Mouse (Mus musculus): Measurements from ENCODE around the gene Mrps18b.
A peak's percentile ranks its signal among the peaks of the same experiment; 100 is the strongest.

Gene Mrps18b

DNA sequence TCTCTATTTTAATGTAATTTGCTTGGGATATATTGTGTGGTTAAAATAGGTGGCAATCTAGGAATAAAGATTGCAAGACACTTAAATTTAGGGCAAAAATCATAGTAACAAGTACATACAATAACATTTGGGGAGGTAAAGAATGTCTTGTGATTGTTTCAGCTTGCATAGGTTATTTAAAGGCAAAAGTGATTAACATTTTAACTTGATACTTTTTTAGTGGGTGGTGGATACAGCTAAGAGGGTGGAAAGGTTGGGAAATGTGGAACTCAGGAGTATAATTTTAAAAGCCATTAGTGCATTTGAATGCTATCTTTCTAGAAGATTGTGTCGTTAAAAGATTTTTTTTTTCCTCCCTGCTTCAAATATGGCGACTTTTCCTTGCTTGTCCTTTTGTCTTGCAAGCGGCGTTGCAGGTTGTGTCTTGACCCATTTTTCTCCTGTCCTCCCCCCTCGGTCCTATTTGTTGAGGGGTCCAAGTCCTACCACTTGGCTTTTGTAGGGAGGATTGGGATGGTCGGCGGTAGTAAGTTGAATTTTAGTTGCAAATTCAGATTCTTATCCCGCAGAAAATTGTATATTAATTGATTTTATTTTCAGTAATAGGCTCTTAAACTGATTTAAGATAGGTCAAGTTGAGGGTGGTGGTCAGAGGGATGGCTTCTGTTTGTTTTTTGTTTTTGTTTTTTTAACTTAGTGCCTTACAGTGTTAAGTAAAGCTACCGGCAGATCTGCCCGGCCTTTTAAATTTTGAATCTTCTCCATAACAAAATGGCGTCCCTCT lies 2.3 kb upstream of the Mrps18b start:
- DNase-seq (ENCODE audit: low read depth in 2 of 2, low spot score in 2 of 2): peak; percentile 37 to 51

DNA sequence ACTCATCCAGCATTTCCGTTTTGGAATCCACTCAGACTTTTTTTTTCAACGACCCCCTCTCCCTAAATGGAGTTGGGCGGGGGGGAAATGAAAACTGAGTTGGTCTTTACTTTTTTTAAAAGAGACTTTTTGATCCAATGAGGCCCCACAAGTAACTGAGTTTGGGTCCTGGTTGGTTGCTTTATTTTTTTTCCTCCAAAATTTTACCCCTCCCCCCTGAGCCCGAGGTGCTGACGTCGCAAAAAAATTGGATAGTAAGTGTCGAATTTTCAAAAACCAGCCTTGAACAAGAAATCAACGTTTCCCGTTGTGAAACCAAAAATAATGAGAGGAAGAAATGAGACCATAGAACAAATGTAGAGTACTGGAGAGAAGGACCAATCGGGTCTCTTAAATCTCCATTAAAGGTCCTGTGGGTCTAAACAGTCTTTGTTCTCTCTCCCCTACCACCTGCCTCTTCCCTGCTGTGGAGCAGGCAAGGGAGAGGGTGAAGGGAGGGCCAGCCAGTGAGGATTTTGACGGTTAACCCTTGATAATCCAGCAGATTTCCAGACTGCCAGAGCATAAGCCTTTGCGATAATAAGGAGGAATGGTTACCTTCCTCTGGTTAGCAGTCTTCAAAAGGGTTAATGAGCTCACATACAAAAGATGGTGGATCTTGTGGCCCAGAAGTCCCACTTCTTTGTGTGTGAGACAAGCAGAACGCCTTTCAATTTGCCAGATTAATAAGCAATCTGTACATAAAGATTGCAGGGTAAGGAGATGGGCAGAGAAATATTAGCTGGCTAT lies 1.5 kb upstream of the Mrps18b start:
- peak; percentile 48 to 58 for DNase-seq (ENCODE audit: low read depth in 2 of 2, low spot score in 2 of 2)

DNA sequence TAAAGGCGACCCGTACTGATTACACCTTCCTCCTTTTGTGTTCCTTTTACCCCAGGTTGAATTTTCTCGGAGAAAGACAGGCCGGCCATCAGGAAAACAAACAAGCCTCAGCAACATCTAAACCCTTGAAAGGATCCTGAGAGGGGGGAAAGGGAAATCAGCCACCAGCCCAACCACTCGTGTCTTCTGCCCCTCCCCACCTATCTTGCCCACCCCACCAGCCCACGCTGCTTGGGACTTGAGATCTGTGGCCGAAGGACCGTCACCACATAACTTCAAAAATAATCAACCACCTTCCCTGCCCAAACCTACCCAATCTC lies 914 bp upstream of the Mrps18b start:
- no peak for DNase-seq (ENCODE audit: low read depth in 2 of 2, low spot score in 2 of 2)

DNA sequence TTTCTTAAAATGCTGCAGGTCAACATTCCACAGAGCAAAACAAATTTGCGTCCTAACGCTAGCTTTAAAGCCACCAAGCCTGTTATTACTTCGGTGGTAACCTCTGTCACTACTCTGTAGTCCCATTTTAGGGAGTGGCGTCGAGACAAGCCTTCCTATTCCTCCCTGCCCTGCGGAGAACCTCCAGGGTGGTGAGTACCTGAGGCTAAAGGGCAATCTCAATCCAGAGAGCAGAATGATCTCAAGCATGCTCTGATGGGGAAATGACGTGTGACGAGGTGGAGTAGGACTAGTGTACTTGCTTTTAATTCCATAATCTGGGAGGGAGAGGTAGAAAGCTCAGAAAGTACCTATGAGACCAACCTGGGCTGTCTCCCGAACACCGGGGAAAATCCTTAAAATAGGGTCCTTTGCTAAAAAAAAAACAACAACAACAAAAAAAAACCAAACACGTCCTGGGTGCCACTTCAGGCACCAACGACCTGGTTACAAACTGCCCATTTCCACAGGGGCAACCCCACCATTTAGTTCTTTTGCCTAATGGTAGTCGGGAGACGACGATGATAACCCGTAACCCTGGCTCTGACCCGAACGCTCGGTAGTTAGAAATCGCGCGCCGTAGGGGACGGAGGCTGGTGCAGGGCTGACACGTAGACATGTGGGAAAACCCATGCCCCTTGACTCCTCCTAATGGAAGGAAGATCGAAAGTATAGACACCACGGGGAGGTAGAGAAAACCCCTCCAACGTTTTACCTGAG lies 472 bp downstream of the Mrps18b start:
- DNase-seq (ENCODE audit: low read depth in 2 of 2, low spot score in 2 of 2): no peak

DNA sequence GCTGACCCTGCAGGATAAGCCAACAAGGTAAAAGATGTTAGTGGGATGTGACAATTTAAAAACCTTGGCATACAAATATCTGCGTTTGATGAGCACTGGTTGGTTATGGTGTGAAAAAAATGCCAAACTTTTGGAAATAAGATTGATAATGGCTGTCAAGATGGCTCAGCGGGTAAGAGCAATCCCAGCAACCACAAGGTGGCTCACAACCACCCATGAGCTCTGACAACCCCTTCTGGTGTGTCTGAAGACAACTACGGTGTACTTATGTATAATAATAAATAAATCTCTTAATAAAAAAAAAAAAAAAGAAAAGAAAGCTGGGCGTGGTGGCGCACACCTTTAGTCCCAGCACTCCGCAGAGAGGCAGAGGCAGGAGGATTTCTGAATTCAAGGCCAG lies 1.2 kb downstream of the Mrps18b start:
- DNase-seq (ENCODE audit: low read depth in 2 of 2, low spot score in 2 of 2): no peak

DNA sequence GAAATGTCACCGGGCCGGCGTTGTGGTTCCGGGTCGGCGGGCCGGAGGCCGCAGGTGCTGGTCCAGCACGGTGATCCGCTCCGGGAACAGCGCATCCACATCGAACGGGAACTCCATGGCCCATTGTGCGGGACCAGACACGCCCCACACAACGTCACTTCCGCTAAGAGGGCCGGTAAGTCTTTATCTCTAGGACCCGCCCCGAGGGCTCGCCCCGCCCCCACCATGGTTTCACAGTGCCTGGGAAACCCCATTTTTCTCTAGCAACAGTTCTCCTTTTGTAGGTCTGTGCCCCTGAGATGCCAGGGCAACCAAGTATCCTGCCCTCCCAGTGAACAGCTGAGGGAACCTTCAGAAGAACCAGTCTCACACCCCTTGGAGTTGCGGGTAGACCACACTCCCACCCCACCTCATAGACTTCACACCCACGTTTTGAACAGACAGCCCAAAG lies 6.2 kb downstream of the Mrps18b start, which contains the start of gene Atat1:
Gene Atat1 (minus strand): TSS at position 157 of the 451 bp plus-strand sequence.
- DNase-seq (ENCODE audit: low read depth in 2 of 2, low spot score in 2 of 2): peak; percentile 93 to 98

DNA sequence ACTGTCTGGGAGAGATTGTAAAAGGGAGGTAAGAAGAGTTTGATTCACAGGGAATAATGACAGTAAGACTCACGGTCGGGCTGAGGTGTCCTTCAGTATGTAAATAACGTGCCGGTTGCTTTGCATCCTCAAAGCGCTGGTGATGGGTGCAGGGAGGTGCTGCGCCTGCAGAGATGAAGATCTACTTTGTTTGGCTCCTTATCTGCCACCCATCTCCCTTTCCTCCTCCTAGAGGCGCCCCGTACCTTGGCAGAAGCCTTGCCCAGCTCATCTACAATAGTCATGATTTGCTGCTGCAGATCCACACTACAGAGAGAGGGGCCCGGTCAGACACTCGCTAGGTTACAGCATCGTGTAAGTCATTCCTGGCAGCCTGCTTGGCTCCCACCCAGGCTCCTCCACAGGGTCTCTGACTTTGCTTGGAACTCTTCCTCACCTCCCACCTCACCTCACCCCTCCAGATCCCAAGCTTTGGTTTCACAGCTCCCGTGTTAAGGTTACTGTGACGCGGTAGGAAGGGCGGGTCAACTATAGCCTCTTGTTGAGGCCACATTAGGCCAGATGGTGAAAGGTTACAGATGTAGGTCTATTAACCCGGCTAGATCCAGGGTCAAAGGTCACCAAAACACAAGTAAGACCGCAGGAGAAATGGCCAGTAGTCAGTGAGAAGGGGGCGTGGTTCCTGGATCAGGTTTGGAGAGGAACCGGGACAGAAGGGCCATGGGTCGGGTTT lies 6.8 kb downstream of the Mrps18b start:
- DNase-seq (ENCODE audit: low read depth in 2 of 2, low spot score in 2 of 2): no peak

DNA sequence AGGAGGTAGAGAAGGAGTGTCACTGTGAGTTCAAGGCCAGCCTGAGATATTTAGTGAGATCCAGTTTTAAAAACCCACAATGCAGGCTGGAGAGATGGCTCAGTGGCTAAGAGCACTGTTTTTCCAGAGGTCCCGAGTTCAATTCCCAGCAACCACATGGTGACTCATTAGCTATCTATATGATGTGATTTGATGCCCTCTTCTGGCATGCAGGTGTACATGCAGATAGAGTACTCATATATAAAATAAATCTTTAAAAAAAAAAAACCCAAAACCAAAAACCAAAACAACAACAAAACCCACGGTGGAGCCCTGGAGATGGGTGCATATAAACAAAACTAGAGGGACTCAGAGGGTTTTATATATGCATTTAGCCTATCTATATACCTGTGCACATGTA lies 8.6 kb downstream of the Mrps18b start:
- DNase-seq (ENCODE audit: low read depth in 2 of 2, low spot score in 2 of 2): peak in 1 of 2 experiments; percentile 16

DNA sequence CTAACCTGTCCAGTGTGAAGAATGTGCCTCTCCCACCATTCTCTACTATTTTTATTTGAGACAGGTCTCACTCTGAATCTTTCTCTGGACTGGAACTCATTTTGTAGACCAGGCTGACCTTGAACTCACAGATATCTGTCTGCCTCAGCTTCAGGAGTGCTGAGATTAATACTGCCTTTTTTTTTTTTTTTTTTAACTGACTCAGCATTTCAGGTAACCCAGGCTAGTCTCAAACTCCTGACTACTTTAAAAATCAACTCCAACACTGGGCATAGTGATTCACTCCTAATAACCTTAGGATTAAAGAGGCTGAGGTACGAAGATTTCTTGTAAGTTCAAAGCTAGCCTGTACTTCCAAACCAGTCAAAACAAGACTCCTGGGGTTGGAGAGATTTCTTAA lies 10.6 kb downstream of the Mrps18b start:
- DNase-seq (ENCODE audit: low read depth in 2 of 2, low spot score in 2 of 2): no peak

DNA sequence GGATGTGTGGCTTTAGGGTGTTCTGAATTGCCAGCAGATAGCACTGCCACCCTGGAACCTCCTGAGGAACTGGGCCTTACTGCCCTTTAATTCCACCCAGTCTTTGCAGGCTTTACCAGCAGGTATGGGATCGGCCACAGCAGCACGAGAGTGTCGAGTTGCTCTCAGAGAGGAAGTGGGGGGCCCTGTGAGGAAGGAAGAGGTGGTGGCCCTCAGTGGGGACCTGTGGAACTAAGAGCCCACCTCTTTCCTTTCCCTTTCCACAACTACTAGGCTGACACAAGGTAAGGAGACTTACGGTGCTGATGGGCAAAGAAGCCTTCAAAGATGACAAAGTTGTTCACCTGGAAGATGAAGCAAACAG lies 12.2 kb downstream of the Mrps18b start:
- DNase-seq (ENCODE audit: low read depth in 2 of 2, low spot score in 2 of 2): no peak

DNA sequence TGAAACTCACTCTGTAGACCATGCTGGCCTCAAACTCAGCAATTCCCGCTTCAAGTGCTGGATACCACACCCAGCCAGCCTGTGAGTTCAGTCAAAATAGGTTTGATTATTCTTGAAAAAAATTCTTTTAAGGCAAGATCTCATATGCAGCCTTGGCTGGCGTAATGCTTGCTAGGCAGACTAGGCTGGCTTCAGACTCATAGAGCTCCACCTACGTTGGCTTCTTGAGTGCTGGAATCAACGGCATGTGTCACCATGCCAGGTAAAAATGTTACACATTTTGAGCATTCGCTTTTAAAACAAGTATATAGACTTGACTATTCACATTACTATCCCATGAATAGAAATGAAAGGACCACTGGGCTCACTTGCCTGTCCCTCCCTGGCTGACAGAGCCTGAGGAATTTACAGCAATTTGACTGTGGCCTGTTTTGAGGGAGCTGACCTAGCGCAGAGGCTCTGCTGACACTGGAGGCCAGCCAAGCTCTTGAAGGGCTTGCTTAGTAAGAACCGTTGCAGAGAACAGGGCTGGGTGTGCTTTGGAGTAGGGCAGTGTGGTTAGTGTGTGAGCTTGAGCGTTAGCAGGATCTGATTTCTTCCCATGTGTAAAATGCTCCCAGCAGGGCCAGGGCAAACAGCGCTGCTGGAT lies 12.7 kb downstream of the Mrps18b start:
- no peak for DNase-seq (ENCODE audit: low read depth in 2 of 2, low spot score in 2 of 2)

DNA sequence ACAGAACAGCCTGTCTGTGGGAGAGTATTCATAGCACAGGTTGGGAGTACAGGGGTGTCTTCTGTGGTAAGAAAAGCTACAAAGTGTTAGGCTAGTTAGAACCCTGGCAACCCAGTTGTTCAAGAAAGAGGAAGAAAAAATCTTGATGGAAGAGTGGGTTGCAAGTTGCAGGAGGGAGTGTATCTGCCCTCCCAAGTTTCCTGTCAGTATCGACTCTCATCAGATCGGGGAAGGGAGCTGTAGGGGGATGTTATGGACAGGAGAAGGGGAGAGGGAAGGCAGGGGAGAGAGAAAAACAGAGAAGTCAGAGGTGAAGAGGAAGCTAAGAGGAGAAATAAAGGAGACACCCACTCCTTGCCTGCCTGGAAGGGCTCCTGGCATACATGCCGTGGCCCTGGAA lies 15.6 kb downstream of the Mrps18b start:
- DNase-seq (ENCODE audit: low read depth in 2 of 2, low spot score in 2 of 2): no peak

DNA sequence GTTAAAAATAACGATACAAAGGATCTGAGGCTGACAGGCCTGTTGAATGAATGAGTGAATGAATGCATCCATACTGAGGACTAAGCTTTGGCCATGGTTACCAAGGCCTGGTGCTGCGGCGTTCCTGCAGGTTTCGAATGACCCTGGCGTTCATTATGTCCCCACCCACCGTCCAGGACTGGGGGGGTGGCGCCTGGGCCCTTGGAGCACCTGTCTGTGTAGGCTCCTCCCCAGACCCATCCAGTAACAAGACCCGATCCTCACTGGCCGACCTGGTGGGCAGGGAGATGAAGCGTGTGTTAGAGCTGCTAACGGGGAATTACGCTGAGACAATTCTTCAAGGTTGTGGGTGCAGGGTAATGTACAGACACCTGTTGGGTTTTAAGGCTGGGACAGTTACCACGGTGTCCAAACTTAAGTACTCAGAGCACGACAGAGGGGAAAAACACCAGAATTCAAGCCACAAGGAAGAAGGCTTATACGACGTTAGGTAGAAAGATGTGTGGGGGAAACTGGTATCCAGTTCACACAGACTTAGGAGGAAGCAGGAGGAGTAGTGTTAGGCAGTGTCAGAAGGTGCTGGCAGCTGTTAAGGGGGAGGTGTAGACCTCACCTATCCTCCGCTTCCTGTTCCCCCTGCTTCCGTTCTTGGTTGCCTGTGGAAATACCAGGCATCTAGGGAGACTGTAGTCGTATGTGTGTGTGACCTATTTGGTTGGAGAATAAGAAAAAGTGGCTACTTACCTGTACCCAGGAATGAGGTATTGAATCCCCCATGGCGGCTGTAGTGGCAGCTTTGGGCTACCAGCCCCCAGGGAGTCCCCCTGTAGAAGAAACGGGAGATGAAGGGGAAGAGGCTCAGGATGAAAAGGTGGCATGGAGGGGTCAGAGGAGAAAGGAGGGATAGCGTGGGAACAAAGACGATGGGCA lies 18.3 kb downstream of the Mrps18b start:
- no peak for DNase-seq (ENCODE audit: low read depth in 2 of 2, low spot score in 2 of 2)

DNA sequence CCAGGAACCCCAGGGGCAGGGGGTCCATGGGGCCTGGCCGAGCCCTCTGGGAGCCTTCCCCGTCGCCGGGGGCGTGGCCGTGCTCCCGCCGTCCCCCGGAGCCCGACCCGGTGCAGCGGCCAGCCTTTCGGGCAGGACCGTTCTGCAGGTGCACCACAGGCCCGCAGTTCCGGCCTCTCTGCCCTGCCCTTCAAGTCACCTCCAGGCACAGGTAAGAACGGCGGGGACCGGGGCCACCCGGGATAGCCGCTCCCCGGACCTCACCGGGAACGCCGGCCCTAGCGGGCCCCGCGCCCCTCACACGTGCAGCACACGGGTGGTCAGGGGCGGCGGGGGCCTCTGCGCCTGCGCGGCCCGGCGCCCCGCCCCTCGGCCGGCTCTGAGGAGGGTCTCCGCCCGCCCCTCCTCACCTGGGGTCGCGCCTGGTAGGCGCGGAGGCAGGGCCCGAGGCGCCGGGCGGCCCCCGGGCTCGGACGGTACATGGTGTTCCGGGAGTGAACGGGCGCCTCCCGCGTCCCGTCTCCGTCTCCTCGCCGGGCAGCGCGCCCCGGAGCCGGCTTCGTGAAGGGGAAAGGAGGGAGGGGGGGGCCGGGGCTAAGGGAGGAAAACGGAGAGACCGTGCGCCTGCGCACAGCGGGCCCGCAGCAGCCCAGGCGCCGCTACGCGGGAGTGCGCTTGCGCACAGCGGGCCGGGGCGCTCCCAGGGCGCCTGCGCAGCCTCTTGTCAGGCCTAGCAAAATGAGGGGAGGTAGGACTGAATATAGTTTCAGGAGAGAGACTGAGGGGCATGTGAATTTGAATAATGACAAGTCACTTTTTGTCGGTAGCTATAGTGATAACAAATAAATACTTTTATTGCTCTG lies 19.2 kb downstream of the Mrps18b start, which contains the start of gene 2310061I04Rik:
Gene 2310061I04Rik (minus strand): TSS at position 651 of the 863 bp plus-strand sequence.
- DNase-seq (ENCODE audit: low read depth in 2 of 2, low spot score in 2 of 2): peak; percentile 87

DNA sequence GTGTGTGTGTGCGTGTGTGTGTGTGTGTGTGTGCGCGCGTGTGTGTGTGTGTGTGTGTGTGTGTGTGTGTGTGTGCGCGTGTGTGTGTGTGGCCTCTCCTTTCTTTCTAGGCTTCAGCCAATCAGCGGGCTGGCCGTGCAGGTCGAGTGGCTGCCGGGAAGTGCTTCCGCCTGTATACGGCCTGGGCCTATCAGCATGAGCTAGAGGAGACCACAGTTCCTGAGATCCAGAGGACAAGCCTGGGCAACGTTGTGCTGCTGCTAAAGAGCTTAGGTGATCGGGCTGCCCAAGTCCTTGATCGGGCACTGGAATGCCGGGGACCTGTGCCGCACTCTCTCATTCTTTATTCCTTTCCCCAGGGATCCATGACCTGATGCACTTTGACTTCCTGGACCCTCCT lies 28.5 kb downstream of the Mrps18b start:
- no peak for DNase-seq (ENCODE audit: low read depth in 2 of 2, low spot score in 2 of 2)

DNA sequence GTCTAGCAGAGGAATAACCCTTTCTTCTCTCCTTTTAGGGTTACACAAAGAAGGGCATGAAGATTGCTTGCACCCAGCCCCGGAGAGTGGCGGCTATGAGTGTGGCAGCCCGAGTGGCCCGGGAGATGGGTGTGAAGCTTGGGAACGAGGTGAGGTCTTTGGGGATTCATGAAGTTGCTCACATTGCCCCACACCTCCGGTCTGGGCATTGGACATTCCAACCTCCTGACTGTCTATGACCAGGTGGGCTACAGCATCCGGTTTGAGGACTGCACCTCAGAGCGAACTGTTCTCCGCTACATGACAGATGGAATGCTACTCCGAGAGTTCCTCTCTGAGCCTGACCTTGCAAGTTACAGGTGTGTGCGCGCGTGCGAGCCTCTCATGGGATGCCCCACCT lies 32.4 kb downstream of the Mrps18b start:
- DNase-seq (ENCODE audit: low read depth in 2 of 2, low spot score in 2 of 2): no peak

DNA sequence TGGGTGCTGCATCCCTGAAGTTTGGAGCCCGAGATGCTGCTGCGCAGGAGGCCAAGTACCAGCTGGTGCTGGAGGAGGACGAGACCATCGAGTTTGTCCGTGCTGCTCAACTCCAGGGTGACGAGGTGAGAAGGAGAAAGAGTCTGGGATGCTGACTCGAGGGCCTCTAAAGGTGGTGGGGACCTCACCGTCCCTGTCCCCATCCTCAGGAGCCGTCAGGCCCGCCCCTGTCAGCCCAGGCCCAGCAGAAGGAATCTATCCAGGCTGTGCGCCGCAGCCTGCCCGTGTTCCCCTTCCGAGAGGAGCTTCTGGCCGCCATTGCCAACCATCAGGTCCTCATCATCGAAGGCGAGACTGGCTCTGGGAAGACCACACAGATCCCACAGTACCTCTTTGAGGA lies 33.3 kb downstream of the Mrps18b start:
- DNase-seq (ENCODE audit: low read depth in 2 of 2, low spot score in 2 of 2): no peak

DNA sequence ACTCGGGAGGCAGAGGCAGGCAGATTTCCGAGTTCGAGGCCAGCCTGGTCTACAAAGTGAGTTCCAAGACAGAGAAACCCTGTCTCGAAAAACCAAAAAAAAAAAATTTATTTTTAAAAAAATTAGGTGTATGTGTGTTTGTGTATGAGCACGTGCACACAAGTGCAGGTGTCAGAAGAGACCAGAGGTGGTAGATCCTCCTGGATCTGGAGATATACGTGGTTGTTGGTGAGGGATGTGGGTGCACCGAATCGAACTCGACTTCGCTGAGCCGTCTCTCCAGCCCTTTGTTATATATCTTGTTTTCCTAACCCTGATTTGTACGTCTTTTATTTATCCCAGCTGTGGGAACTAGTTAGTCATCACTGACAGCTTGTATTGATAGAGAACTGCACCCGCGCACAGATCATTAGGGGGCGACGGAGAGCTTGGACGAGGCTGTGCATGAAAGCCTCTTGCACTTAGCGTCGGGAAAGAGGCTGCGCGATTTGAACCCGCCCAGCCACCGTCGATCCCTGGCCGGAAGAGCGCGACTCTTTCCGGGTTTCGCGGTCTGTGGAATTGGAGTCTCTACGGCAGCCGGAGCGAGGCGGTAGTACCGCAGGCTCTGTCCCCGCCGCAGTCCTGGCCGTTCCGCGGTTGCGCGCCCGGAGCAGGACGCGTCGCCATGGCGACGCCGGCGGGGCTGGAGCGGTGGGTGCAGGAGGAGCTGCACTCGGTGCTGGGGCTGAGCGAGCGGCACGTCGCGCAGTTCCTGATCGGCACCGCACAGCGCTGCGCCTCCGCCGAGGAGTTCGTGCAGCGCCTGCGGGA lies 36.7 kb downstream of the Mrps18b start, which contains the start of gene Dhx16:
Gene Dhx16 (plus strand): TSS at position 575 of the 813 bp plus-strand sequence.
- peak; percentile 87 to 96 for DNase-seq (ENCODE audit: low read depth in 2 of 2, low spot score in 2 of 2)
